Mouse (Mus musculus) kidney, adult 2 months (tissue): Measurements from ENCODE around the gene F5.

Experiments used
- CTCF ChIP-seq: fragments of 200-500 bp; conservative IDR thresholded peaks from 2 replicates; pipeline ENCODE4 v1.5.1; 2011; ENCODE audit warnings: low read depth, mild to moderate bottlenecking, control low read depth, low read length, moderate library complexity, mixed read lengths; ENCODE audit not compliant: insufficient read depth, insufficient read length
- POLR2A ChIP-seq: fragments of 200-500 bp; IDR thresholded peaks from one replicate; pipeline ENCODE4 v1.6.1; 2011; ENCODE audit warnings: low read depth, low read length, control low read depth

DNA sequence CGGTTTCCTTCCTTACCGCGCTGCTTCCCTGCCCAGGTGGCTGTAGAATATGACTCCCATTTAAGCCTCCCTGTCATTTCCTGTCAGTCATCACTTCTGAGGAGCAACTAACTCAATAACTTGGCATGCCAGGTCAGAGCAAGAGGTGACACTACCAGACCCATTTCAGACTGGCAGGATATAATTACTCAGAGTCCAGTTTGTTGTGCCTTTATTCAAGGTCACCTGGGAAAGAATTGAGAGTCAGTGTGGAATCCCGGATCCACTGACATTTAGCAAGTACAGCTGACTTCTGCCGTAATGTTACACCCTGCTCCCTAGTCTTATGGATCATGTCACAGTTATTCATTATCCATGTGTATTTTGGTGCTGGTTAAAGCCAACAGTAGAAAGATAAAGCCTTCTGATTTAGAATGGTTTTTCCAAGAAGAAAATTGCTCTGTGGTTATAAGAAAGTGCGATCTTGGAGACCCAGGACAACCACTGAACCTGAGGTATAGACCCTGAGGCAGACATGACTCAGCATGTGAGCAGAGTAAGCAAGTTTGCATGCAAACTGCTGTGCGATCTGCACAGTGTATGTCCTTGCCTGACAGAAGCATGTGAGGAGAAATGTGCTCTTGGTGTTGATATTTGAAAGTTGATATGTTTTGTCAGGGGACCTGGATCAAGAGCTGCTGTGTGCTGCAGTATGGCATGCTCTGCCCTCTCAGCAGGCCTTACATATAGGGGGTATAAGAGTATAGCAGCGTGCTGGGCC is 98.9 kb downstream of the F5 start:
- TF ChIP-seq POLR2A = no peak
- TF ChIP-seq CTCF = no peak
